Mouse (Mus musculus): ENCODE data around the gene Slc23a4. TPM values are rescaled to one million over a fixed set of nuclear protein-coding genes. Genes with fewer than 3 reads are reported as not detected.

The Slc23a4 gene
- polyA plus RNA-seq, 1 experiment: 0.07 TPM

- no peak for TF ChIP-seq REST (IDR thresholded peaks at IDR 0.05; ENCODE audit: insufficient read depth, insufficient read length)
- no peak for TF ChIP-seq MYOG (IDR thresholded peaks at IDR 0.05; ENCODE audit: control insufficient read depth in 1 of 3, insufficient read depth in 1 of 3, insufficient read length in 2 of 3, low read depth in 2 of 3)
- TF ChIP-seq E2F4 (IDR thresholded peaks at IDR 0.05; ENCODE audit: insufficient read depth): no peak
- no peak for TF ChIP-seq MYOD1 (IDR thresholded peaks at IDR 0.05; ENCODE audit: control insufficient read depth in 1 of 3, insufficient read length in 2 of 3, low read depth in 2 of 3)
- H3ac ChIP-seq (ENCODE audit: control insufficient read depth, insufficient read length): no peak overlapping the region
- no peak overlapping the region for H3K4me2 ChIP-seq (ENCODE audit: low read depth)
- H3K36me3 ChIP-seq (ENCODE audit: control insufficient read depth, insufficient read depth): peaks cover 14% of the 10 kb centered on the region
- H3K27me3 ChIP-seq (ENCODE audit: control insufficient read depth, insufficient read depth, insufficient read length): no peaks in the 10 kb centered on the region
- no peak overlapping the region for H3K4me3 ChIP-seq
- H3K79me2 ChIP-seq (ENCODE audit: control insufficient read depth, insufficient read depth): no peaks in the 10 kb centered on the region
Observed at GRCm38 (mm10) chr6:34904361-34904760, 83.8 kb downstream of the Slc23a4 start.

GRCm38 (mm10) chr6:34903851-34904250, 84.4 kb downstream of the Slc23a4 start:
- H3K4me3 ChIP-seq: no peak overlapping the region
- no peak for TF ChIP-seq CEBPB (IDR thresholded peaks at IDR 0.05; ENCODE audit: insufficient read depth, poor library complexity, severe bottlenecking)
- no peak for TF ChIP-seq TCF12 (IDR thresholded peaks at IDR 0.05; ENCODE audit: insufficient read depth, poor library complexity, severe bottlenecking)
- TF ChIP-seq SRF (IDR thresholded peaks at IDR 0.05; ENCODE audit: control insufficient read depth, insufficient read length, low read depth): no peak
- TF ChIP-seq E2F4 (IDR thresholded peaks at IDR 0.05; ENCODE audit: insufficient read depth): no peak
- no peak for TF ChIP-seq USF1 (IDR thresholded peaks at IDR 0.05; ENCODE audit: low read depth)
- TF ChIP-seq TCF3 (IDR thresholded peaks at IDR 0.05; ENCODE audit: insufficient read length, low read depth): no peak
- no peak for TF ChIP-seq MYOD1 (IDR thresholded peaks at IDR 0.05; ENCODE audit: control insufficient read depth in 1 of 3, insufficient read length in 2 of 3, low read depth in 2 of 3)
- no peak for TF ChIP-seq POLR2A (IDR thresholded peaks at IDR 0.05; ENCODE audit: insufficient read length, low read depth)
- no peaks in the 10 kb centered on the region for H3K79me2 ChIP-seq (ENCODE audit: control insufficient read depth, insufficient read depth)
- no peak overlapping the region for H3ac ChIP-seq (ENCODE audit: control insufficient read depth, insufficient read length)
- H3K4me2 ChIP-seq (ENCODE audit: low read depth): no peak overlapping the region
- no peaks in the 10 kb centered on the region for H3K27me3 ChIP-seq (ENCODE audit: control insufficient read depth, insufficient read depth, insufficient read length)
- H3K36me3 ChIP-seq (ENCODE audit: control insufficient read depth, insufficient read depth): peaks cover 14% of the 10 kb centered on the region

- Histone ChIP-seq H3ac (ENCODE audit: control insufficient read depth, insufficient read length) (no peak overlapping the region), H3K27me3 (ENCODE audit: control insufficient read depth, insufficient read depth, insufficient read length) (no peaks in the 10 kb centered on the region), H3K4me3 (no peak overlapping the region), H3K36me3 (ENCODE audit: control insufficient read depth, insufficient read depth) (peaks cover 14% of the 10 kb centered on the region), H3K79me2 (ENCODE audit: control insufficient read depth, insufficient read depth) (no peaks in the 10 kb centered on the region), H3K4me2 (ENCODE audit: low read depth) (no peak overlapping the region)
- TF ChIP-seq MYOD1 (IDR thresholded peaks at IDR 0.05; ENCODE audit: control insufficient read depth in 1 of 3, insufficient read length in 2 of 3, low read depth in 2 of 3): no peak
- no peak for TF ChIP-seq POLR2A (IDR thresholded peaks at IDR 0.05; ENCODE audit: insufficient read length, low read depth)
- no peak for TF ChIP-seq USF1 (IDR thresholded peaks at IDR 0.05; ENCODE audit: low read depth)
- TF ChIP-seq TCF3 (IDR thresholded peaks at IDR 0.05; ENCODE audit: insufficient read length, low read depth): no peak
- no peak for TF ChIP-seq E2F4 (IDR thresholded peaks at IDR 0.05; ENCODE audit: insufficient read depth)
- TF ChIP-seq POLR2AphosphoS2 (IDR thresholded peaks at IDR 0.05; ENCODE audit: insufficient read length, low read depth): no peak
- TF ChIP-seq SRF (IDR thresholded peaks at IDR 0.05; ENCODE audit: control insufficient read depth, insufficient read length, low read depth): no peak
- TF ChIP-seq MAX (IDR thresholded peaks at IDR 0.05; ENCODE audit: low read depth): no peak
- no peak for TF ChIP-seq MYOG (IDR thresholded peaks at IDR 0.05; ENCODE audit: control insufficient read depth in 1 of 3, insufficient read depth in 1 of 3, insufficient read length in 2 of 3, low read depth in 2 of 3)
- no peak for TF ChIP-seq CEBPB (IDR thresholded peaks at IDR 0.05; ENCODE audit: insufficient read depth, poor library complexity, severe bottlenecking)
- no peak for TF ChIP-seq REST (IDR thresholded peaks at IDR 0.05; ENCODE audit: insufficient read depth, insufficient read length)
- TF ChIP-seq TCF12 (IDR thresholded peaks at IDR 0.05; ENCODE audit: insufficient read depth, poor library complexity, severe bottlenecking): no peak
Observed at GRCm38 (mm10) chr6:34903441-34903840, 84.8 kb downstream of the Slc23a4 start.

GRCm38 (mm10) chr6:34902578-34902977, 85.6 kb downstream of the Slc23a4 start:
- Histone ChIP-seq H3K27me3 (ENCODE audit: control insufficient read depth, insufficient read depth, insufficient read length) (no peaks in the 10 kb centered on the region), H3K4me2 (ENCODE audit: low read depth) (no peak overlapping the region), H3ac (ENCODE audit: control insufficient read depth, insufficient read length) (no peak overlapping the region), H3K4me3 (no peak overlapping the region), H3K36me3 (ENCODE audit: control insufficient read depth, insufficient read depth) (peaks cover 10% of the 10 kb centered on the region), H3K79me2 (ENCODE audit: control insufficient read depth, insufficient read depth) (no peaks in the 10 kb centered on the region)
- TF ChIP-seq USF1 (IDR thresholded peaks at IDR 0.05; ENCODE audit: low read depth) (no peak), E2F4 (IDR thresholded peaks at IDR 0.05; ENCODE audit: insufficient read depth) (no peak), MYOD1 (IDR thresholded peaks at IDR 0.05; ENCODE audit: control insufficient read depth in 1 of 3, insufficient read length in 2 of 3, low read depth in 2 of 3) (no peak), REST (IDR thresholded peaks at IDR 0.05; ENCODE audit: insufficient read depth, insufficient read length) (no peak), POLR2A (IDR thresholded peaks at IDR 0.05; ENCODE audit: insufficient read length, low read depth) (no peak), SRF (IDR thresholded peaks at IDR 0.05; ENCODE audit: control insufficient read depth, insufficient read length, low read depth) (no peak)

- TF ChIP-seq TCF12 (IDR thresholded peaks at IDR 0.05; ENCODE audit: insufficient read depth, poor library complexity, severe bottlenecking): no peak
- TF ChIP-seq POLR2AphosphoS2 (IDR thresholded peaks at IDR 0.05; ENCODE audit: insufficient read length, low read depth): no peak
- TF ChIP-seq POLR2A (IDR thresholded peaks at IDR 0.05; ENCODE audit: insufficient read length, low read depth): no peak
- no peak for TF ChIP-seq USF1 (IDR thresholded peaks at IDR 0.05; ENCODE audit: low read depth)
- TF ChIP-seq REST (IDR thresholded peaks at IDR 0.05; ENCODE audit: insufficient read depth, insufficient read length): no peak
- TF ChIP-seq MAX (IDR thresholded peaks at IDR 0.05; ENCODE audit: low read depth): no peak
- TF ChIP-seq CEBPB (IDR thresholded peaks at IDR 0.05; ENCODE audit: insufficient read depth, poor library complexity, severe bottlenecking): no peak
- no peak for TF ChIP-seq MYOD1 (IDR thresholded peaks at IDR 0.05; ENCODE audit: control insufficient read depth in 1 of 3, insufficient read length in 2 of 3, low read depth in 2 of 3)
- TF ChIP-seq TCF3 (IDR thresholded peaks at IDR 0.05; ENCODE audit: insufficient read length, low read depth): no peak
- no peak for TF ChIP-seq MYOG (IDR thresholded peaks at IDR 0.05; ENCODE audit: control insufficient read depth in 1 of 3, insufficient read depth in 1 of 3, insufficient read length in 2 of 3, low read depth in 2 of 3)
- TF ChIP-seq E2F4 (IDR thresholded peaks at IDR 0.05; ENCODE audit: insufficient read depth): no peak
- no peak for TF ChIP-seq SRF (IDR thresholded peaks at IDR 0.05; ENCODE audit: control insufficient read depth, insufficient read length, low read depth)
- Histone ChIP-seq H3K36me3 (ENCODE audit: control insufficient read depth, insufficient read depth) (peaks cover 10% of the 10 kb centered on the region), H3K4me3 (no peak overlapping the region), H3K4me2 (ENCODE audit: low read depth) (no peak overlapping the region), H3K79me2 (ENCODE audit: control insufficient read depth, insufficient read depth) (no peaks in the 10 kb centered on the region), H3ac (ENCODE audit: control insufficient read depth, insufficient read length) (no peak overlapping the region), H3K27me3 (ENCODE audit: control insufficient read depth, insufficient read depth, insufficient read length) (no peaks in the 10 kb centered on the region)
Observed at GRCm38 (mm10) chr6:34901911-34902444, 86.2 kb downstream of the Slc23a4 start.

All from myocyte (in vitro differentiated cells).